Mouse (Mus musculus): ENCODE measurements around the gene Kdm4d.

Gene Kdm4d

GRCm38 (mm10) chr9:14500023-14500915 lies at the start of gene Kdm4d, which contains the start of gene Cwc15:
TSS of gene Kdm4d (minus strand) at chr9:14500482.
TSS of gene Cwc15 (plus strand) at chr9:14500617.
- WGBS = under 1% methylated on average over 59 of the region's 59 CpGs

DNA sequence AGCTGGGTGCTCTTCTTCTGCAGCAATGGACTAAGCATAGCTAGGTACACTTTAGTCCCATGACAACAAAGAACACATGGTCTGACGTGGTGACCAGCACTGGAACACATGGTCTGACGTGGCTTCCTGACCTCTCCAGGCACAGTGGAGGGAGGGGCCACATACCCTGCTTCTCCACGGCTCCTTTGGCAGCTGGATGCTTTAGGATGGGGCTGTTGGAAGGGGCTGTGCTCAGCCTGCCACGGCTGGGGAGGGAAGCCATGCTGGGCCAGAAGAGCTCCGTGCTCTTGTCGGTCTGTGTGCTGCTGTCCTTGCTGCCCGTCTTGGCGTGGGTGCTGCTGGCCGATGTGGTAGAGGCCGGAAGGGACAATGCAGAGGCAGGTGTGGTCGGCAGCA lies 48.1 kb upstream of the Kdm4d start:
- 84% methylated on average over 11 of the region's 11 CpGs for WGBS

- WGBS = 72% methylated on average over 12 of the region's 12 CpGs
Observed at GRCm38 (mm10) chr9:14547584-14548365, 47.5 kb upstream of the Kdm4d start.

DNA sequence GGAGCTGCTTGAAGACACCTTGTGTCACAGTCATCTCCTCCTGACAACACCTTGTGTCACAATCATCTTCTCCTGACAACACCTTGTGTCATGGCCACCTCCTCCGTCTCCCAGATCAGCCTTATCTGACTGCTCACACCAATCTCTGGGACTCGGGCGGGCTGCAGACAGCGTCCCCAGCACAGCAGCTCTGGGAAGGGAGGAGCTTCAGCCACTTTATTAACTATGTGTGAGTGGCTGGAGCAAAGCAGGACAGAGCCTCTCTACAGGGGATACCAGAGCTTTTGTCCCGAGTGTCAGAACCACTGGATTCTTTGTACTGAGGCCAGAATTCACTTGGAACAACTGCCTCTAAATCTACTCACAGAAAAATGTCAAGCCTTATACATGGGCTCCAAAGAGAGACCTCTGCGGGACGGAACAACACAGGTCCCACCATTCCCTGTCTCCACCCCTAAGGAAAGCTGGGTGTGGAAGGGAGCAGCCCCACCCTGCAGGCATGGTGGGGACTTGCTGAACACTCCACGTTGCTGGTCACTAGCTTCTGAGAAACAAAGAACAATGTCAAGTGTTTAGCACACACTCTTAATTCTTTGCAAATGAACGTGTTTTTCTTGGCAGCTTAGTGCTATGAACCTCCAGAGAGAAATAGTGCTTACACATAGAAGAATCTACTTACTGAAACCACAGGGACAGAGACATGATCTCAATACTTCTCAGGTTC lies 43.9 kb upstream of the Kdm4d start:
- WGBS = 68% methylated on average over 9 of the region's 9 CpGs

- 75% methylated on average over 9 of the region's 9 CpGs for WGBS
Observed at GRCm38 (mm10) chr9:14534833-14535456, 34.7 kb upstream of the Kdm4d start.

DNA sequence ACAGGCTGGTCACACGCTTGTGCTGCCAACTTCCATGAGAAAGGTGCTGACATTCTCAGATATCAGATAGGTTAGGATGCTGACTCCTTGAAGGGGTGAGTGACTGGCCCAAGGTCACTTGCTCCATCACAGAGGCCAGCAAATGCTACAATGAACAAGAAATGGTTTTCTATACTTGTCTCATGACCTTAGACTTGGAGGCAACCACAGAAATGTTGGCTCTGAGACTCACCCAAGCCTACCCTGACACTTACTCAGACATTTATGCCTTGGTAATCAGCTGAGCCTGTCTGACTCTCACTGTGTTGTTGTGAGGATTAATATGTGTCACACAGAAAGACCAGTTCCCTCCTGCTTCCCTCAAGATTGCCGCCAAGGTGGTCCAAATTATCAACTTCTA lies 33.4 kb upstream of the Kdm4d start:
- 99% methylated on average over 2 of the region's 2 CpGs for WGBS

DNA sequence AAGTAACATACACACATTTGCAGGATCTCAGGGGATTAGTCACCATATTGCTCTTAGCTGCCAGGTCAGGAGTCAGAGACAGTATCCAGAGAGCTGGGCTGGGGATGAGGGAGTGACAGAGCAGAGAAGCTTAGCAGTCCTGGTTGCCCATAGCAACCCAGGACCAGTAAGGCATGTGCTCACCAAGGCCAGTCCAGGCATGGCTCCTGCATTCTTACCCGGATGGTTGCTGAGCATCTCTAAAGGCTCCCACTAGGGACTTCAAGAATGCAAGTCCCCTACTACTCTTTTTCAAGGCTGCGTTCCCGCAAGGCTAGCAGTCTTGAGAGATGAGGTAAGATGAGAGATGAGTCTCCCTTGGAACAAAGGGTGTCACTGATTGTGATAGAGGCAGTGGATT lies 32.0 kb upstream of the Kdm4d start:
- 43% methylated on average over 3 of the region's 3 CpGs for WGBS

GRCm38 (mm10) chr9:14530004-14530403 lies 29.7 kb upstream of the Kdm4d start:
- WGBS = 81% methylated on average over 5 of the region's 5 CpGs

- WGBS = 7% methylated on average over 4 of the region's 4 CpGs
Observed at GRCm38 (mm10) chr9:14523408-14524043, 23.2 kb upstream of the Kdm4d start.

GRCm38 (mm10) chr9:14521695-14522094 lies 21.4 kb upstream of the Kdm4d start:
- WGBS = 69% methylated on average over 2 of the region's 2 CpGs

- WGBS = 81% methylated on average over 3 of the region's 3 CpGs
Observed at GRCm38 (mm10) chr9:14520971-14521670, 20.8 kb upstream of the Kdm4d start.

DNA sequence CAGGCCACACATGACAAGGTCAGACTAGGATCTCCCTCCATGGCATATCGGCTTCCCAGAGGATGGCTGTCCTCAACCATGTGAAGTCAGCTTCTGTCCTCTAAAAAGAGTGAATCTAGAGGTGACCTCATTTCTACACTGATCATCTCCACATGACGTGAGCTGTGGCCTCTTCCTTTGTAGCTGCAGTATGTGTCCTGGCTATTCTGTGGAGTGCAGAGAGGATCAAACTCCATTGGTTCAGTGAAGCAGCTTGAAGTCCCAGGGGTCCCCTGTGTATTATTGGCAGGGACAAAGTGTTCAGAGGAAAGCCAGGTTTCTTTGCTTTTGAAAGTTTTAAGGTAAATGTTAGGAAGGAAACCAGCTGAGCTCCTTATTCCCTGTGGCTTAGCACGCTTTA lies 17.8 kb upstream of the Kdm4d start:
- 79% methylated on average over 3 of the region's 3 CpGs for WGBS

GRCm38 (mm10) chr9:14517296-14517695 lies 17.0 kb upstream of the Kdm4d start:
- 44% methylated on average over 1 of the region's 1 CpGs for WGBS

DNA sequence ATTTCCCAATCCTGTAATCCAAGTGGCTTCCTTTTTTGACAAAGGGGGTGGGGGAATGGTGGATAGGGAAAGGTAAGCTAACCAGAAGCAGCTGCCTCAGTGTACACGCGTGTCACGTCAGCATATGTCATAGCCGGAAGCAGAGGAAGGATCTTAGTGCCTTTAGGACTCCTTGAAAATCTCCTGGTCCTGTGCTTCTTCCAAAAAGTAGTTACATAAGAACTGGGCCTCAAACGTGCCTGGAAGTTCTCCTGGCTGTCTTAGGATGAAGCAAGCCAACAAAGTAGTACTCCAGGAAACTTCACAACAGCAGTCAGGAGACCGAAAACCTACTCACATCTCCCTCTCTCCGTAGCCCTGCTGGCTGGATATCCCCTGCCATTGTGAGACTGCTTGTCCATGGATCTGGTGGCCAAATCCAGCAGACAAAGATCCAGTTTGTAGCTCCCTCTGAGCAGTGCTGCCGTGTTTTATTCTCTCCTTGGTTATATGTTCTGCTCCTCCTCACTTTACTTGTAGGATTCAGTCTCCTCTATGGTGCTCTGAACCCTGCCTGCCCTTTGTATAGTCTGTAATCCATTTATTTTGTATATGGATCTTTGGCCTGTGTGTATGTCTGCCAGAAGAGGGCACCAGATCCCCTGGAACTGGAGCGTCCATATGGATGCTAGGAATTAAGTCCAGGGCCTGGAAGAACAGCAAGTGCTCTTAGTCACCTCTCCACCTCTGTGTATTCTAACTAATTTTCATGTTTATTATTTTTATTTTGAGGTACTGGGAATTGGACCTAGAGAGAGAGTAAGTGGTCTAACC lies 12.6 kb upstream of the Kdm4d start:
- 65% methylated on average over 9 of the region's 9 CpGs for WGBS

DNA sequence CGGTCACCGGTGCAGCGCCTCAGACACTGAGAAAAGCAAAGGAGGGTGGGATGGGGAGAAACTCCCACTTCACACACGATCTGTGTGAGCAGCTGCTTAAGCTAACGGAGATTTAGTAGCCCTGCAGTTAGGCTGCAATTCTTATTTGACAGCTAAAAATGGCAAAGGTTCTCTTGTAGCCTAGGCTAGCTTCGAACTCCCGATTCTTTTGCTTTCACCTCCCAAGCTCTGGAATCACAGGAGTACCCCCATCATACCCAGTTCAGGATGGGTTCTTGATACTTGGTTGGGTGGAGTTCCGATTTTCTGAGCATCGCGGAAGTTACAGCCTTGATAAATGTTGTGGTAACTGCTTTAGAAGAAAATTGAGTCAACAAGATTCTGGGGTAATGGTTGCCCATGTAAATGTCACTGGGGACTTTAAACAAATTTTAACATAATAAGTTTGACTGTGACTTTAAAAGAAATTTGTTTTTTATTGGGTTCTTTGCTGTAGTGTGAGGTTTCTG lies 688 bp upstream of the Kdm4d start:
- 3% methylated on average over 10 of the region's 10 CpGs for WGBS

DNA sequence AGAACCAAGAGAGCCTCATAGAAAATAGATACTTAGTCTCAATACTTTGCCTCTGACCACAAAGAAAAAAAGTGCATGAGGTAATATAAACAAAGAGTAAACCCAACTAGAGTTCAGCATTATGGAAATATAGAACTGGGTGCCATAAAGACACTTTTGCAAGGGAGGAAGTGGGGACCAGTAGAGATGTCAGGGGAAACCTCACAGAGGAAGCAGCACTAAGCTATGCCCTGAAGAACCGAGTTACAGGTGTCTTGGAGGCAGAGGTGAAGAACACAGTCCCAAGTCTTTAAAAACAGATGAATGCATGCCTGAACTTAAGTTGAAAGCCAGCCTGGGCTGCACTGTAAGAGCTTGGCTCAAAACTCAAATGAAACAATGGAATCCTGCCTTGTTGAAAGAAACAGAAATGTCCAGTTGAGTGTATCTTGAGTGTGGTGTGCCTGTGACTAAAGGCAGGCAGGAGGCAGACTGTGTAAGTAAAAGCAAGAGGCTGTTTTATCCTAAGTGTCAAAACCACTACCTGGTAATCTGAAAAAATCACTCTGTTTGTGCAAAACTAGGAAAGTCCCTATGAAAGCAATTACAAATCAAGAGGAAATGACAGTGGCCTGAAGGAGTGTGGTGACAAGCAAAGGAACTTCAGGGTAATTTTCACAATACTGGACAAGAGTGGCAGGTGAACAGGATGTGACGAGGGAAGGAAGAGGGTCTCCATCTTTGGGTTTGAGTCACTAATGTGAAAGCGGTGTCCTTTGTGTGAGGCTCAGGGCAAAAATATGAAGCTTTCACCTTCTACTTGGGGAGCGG lies 1.2 kb downstream of the Kdm4d start:
- WGBS = 80% methylated on average over 4 of the region's 4 CpGs

- 81% methylated on average over 12 of the region's 12 CpGs for whole genome bisulfite sequencing
Observed at GRCm38 (mm10) chr9:14463668-14464067, 36.6 kb downstream of the Kdm4d start.

DNA sequence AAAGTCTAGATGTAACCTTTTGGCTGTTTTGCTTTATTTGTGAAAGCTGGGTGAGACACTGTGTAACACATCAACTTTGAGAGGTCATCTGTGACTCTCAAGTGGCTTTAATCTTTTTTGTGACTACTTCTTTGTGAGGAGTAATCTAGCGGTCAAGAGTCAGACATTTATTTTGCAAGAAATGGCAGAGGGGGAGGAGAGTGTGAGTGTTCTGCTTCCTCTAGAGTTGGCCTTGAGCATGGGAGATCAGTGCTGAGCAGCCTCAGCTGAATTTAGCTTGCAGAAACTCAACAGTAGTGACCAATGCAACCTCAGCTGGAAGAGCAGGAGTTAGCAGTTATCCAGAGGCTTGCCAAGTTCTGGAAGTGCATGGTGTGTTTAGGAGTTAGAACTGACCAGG lies 37.7 kb downstream of the Kdm4d start:
- WGBS = 96% methylated on average over 1 of the region's 1 CpGs

- WGBS = 93% methylated on average over 3 of the region's 3 CpGs
Observed at GRCm38 (mm10) chr9:14456320-14456719, 44.0 kb downstream of the Kdm4d start.

Data from cerebral cortex, adult 2 months (tissue).